Mouse (Mus musculus) kidney, adult 2 months (tissue): ENCODE data around the gene Fli1. TPM values are rescaled to one million over a fixed set of nuclear protein-coding genes. Genes with fewer than 3 reads are reported as not detected.

Experiments
- DNase-seq: peaks from one replicate; pipeline ENCODE4 v3.0.0; 2021
- H3K27ac ChIP-seq: fragments of 200-500 bp; 2 replicates; pipeline ENCODE4 v1.5.1; 2012; ENCODE audit warnings: low read depth, low read length, control low read depth, inconsistent platforms; ENCODE audit not compliant: insufficient read depth
- H3K27me3 ChIP-seq: fragments of 200-500 bp; replicated peaks from 2 replicates; pipeline ENCODE4 v1.6.1; 2012; ENCODE audit warnings: mild to moderate bottlenecking, moderate library complexity, low read length, inconsistent platforms; ENCODE audit not compliant: control insufficient read depth, insufficient read depth
- H3K36me3 ChIP-seq: fragments of 200-500 bp; 2 replicates; pipeline ENCODE4 v1.6.1; 2012; ENCODE audit warnings: mild to moderate bottlenecking, moderate library complexity, low read length, inconsistent platforms; ENCODE audit not compliant: control insufficient read depth, insufficient read depth
- H3K4me1 ChIP-seq: fragments of 200-500 bp; 2 replicates; pipeline ENCODE4 v1.6.1; 2011; ENCODE audit warnings: low read length; ENCODE audit not compliant: control insufficient read depth, insufficient read depth
- H3K4me3 ChIP-seq: fragments of 200-500 bp; 2 replicates; pipeline ENCODE4 v1.5.1; 2011; ENCODE audit warnings: mild to moderate bottlenecking, low read depth, low read length, control low read depth; ENCODE audit not compliant: insufficient read depth
- CTCF ChIP-seq: fragments of 200-500 bp; conservative IDR thresholded peaks from 2 replicates; pipeline ENCODE4 v1.5.1; 2011; ENCODE audit warnings: low read depth, mild to moderate bottlenecking, control low read depth, low read length, moderate library complexity, mixed read lengths; ENCODE audit not compliant: insufficient read depth, insufficient read length
- POLR2A ChIP-seq: fragments of 200-500 bp; IDR thresholded peaks from one replicate; pipeline ENCODE4 v1.6.1; 2011; ENCODE audit warnings: low read depth, low read length, control low read depth
- WGBS: fragments of 180-500 bp; shearing (Covaris S2); methylation state at CpG from one replicate; pipeline ENCODE4 v1.1.7; 2018; 5-methylcytosine and 5-hydroxymethylcytosine counted together
- polyA plus RNA-seq: library from polyadenylated mRNA; depleted of rRNA; stranded (reverse); fragments of >200 nt; gene quantifications from 2 replicates; pipeline ENCODE4 v1.2.3, GENCODE M21; 2012

The Fli1 gene
- polyA plus RNA-seq, 1 experiment = 9.6 TPM

DNA sequence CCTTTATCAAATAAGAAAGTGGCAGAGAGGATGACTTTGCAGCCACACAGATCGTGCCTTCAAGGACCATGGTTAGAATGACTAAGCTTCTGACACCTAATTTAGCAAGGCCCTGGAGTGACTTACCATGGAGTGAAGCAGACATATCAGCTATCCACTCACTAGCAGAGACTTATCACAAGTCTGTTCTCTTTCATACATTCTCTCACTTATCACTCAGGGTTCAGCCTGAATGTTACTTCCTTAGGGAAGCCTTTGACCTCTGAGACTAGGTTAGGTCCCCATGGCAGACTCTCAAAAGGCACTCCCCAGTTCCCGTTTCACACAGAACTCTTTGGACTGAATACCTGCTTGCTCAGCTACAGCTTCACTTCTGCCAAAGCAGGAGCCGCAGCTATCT is 21.3 kb downstream of the Fli1 start:
- WGBS = 64% methylated on average over 3 of the region's 3 CpGs
- Histone ChIP-seq H3K27ac (peak overlapping the region; percentile 55; the same call in 1 of the 2 replicates), H3K4me1 (no peaks in the 10 kb centered on the region; the same call in 1 of the 2 replicates)

DNA sequence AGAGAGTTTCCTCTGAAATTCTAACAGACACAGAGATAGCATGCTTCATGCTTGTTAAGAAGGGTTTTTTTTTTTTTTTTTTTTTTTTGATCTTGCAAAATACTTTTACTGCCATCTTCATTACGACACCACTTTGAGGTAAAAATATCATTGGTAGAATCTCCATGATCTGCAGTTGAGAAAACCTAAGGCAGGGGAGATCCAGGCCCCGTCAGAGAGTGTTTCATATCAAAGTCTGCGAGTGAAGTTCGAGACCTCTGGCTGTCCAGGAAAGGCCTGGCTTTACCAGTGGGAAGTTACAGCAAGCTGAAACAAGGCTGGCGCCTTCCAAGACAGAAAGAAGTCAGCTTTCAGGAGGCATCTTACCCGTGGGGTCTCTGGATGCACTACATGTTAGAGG is 21.8 kb downstream of the Fli1 start:
- no peak overlapping the region for H3K4me3 ChIP-seq
- no peaks in the 10 kb centered on the region; the same call in 1 of the 2 replicates for H3K4me1 ChIP-seq
- no peak for DNase-seq
- H3K27me3 ChIP-seq = no peaks in the 10 kb centered on the region
- H3K27ac ChIP-seq = no peak overlapping the region
- TF ChIP-seq CTCF (no peak), POLR2A (no peak)
- WGBS = 66% methylated on average over 6 of the region's 6 CpGs
- H3K36me3 ChIP-seq = no peaks in the 10 kb centered on the region

More for the DNA sequence above, 21.3 kb downstream of the Fli1 start:
- Histone ChIP-seq H3K4me3 (no peak overlapping the region), H3K36me3 (no peaks in the 10 kb centered on the region), H3K27me3 (no peaks in the 10 kb centered on the region)
- TF ChIP-seq CTCF = no peak
- no peak for TF ChIP-seq POLR2A
- DNase-seq = no peak

DNA sequence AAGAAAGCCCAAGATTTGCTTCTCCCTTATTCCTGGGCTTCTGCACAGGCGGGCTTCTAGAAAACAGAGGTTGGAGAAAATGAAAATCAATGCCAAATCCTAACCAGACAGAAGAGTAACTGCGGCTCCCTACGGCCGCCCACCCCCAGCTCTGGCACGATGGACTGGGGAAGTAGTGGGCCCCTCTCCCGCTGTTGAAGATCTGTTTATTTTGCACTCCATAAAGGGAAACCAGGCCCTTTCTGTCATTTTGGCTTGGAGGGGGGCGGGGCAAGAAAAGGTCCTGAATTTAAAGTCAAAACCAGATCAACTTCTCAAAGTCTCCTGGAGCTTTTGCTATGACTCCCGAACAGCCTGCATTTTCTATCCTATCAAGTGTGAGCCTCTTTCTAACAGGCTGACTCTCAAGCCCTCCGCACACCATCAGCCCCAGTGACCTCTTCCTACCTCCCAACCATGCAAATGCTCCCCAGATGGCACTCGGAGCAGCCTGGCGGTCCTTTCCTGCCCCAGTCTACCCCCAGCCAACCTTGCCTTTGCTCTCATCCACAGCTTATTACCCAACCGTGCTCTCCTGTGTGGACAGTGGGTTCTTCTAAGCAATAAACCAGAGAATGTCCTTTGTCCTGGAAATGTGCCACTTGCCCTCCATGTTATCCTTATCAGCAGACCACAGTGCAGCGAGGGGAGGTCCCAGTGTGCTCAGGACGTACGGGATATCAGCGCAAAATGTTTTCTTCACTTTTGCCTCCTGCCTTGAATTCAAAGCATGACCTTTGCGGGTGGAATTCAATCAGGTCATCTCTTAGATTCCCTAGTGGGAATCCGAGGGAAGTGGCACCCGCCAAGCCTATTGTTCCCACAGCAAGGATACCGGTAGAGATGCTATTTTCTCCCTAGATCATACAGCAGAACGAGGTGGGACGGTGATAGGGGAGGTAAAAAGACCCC is 23.3 kb downstream of the Fli1 start:
- Histone ChIP-seq H3K4me1 (no peaks in the 10 kb centered on the region; the same call in 1 of the 2 replicates), H3K27me3 (no peaks in the 10 kb centered on the region), H3K27ac (peak overlapping the region; percentile 66), H3K4me3 (no peak overlapping the region), H3K36me3 (no peaks in the 10 kb centered on the region)
- 57% methylated on average over 22 of the region's 22 CpGs for WGBS
- peak; percentile 68 for DNase-seq
- TF ChIP-seq CTCF (no peak), POLR2A (no peak)

DNA sequence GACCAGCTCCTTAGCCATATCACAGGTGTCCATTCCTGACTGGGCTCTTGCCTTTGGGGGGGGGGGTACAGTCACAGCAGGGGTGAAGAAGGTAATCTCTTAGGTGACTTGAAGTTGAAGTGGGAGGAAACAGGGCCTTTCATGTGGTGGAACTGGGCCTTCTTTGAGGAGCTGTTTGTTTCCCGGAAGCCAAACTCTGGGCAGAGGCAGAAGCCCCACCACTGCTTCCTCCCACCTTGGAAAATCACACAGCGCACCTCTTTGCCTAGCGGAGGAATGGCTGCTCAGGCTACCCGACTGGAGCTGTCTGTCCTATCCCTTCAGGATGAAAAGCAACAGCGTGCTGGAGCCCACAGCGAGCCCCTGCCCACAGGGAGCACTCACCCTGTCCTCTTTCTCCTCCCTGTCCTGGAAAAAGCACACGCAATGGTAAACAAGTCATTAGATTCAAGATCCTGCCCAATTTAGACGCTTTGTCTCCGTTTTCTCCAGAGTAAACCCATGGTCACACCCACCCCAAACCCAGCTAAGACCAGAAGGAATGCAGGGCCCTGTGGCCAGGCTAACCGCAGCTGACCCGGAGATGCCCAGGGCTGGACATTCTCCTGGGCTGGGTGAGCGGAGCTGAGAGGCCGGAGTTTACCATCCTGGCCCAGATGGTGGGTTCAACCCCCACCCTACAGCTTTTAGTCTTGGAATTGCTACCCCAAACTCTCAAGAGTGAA is 24.1 kb downstream of the Fli1 start:
- Histone ChIP-seq H3K4me1 (no peaks in the 10 kb centered on the region; the same call in 1 of the 2 replicates), H3K36me3 (no peaks in the 10 kb centered on the region), H3K4me3 (no peak overlapping the region), H3K27me3 (no peaks in the 10 kb centered on the region), H3K27ac (peak overlapping the region; percentile 60; the same call in 1 of the 2 replicates)
- no peak for DNase-seq
- WGBS = 63% methylated on average over 13 of the region's 13 CpGs
- no peak for TF ChIP-seq CTCF
- no peak for TF ChIP-seq POLR2A

DNA sequence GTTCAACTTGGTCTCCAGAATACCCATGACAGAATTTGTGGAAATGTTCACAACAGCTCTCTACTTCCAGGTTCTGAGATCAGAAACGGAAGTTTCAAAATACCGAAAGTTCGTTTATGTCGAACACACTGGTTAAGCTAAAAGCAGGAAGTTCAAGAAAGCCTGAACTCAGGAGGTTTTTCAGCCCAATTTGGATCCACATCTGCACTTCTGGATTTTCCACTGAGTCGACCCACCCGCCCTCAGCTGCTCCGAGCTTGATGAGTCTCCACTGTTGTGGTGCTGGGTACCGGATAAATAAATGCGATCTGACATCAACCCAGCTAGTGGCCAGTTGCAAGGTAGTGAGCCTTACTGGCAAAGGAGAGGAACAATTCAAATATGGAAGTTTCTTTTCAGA is 26.0 kb downstream of the Fli1 start:
- peak; percentile 52 for DNase-seq
- Histone ChIP-seq H3K36me3 (no peaks in the 10 kb centered on the region), H3K27ac (peak overlapping the region; percentile 42), H3K4me3 (no peak overlapping the region), H3K4me1 (no peaks in the 10 kb centered on the region), H3K27me3 (no peaks in the 10 kb centered on the region)
- 61% methylated on average over 9 of the region's 9 CpGs for WGBS
- no peak for TF ChIP-seq CTCF
- no peak for TF ChIP-seq POLR2A

DNA sequence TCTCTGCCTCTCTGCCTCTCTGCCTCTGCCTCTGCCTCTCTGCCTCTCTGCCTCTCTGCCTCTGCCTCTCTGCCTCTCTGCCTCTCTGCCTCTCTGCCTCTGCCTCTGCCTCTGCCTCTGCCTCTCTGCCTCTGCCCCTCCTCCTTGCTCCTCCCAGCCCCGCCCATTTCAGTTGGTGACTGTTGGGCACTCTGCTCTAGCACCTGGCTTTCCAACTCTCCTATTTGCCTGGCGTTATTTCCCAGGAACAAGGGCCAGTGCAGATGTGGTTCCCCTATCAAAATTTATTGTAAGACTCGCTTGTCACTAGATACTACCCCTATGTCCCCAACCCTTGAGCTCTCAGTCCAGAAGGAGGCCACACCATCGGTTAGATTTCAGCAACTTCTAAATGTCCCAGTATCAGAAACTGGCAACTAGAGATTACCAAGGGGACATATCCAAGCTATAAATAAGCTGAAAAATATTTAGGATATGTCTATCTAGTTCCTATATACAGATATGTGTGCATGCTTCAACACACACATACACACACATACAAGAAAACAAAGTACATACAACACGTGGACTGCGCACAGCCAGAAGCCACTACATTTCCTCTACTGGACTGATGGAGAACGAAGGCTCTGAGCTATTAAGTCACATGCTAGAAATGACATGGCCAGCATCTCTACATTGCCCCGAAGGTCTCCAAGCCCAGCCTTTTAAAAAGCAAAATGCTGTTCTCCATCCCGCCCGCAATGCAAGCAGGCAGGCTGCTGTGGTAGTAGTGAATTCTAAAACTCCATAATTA is 26.6 kb downstream of the Fli1 start:
- no peak overlapping the region for H3K4me3 ChIP-seq
- TF ChIP-seq POLR2A (no peak), CTCF (no peak)

DNA sequence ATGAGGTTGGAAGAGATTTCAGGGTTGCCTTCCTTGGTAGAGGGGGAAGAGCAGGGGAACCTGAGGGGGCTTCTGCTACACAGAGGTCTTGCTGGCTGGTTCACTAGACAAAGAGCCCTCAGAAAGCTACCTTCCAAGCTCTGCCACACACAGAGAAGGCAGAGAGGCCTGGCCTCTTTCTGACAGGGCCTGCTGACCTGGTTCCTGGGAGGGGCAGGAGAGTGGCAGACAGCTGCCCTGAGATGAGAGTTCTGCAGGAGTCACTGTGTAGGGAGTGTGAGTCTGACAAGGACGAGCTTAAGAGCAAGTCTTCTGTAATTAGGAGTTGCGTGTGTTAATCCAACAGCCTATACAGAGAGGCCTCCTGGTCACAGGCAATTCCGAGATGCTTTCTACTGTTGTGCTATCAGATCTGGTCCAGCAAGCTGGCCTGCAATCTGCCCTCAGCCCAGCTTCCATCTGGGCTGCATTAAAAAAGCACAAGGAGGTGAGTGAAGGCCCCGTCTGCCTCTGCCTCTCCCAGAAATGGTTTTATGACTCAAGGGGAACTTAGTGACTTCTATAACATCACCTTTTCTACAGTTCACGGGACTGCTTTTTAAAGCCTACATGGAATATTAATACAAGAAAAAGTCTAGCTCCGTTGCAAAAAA is 28.1 kb downstream of the Fli1 start:
- Histone ChIP-seq H3K4me3 (no peak overlapping the region), H3K27me3 (no peaks in the 10 kb centered on the region), H3K36me3 (no peaks in the 10 kb centered on the region), H3K4me1 (peaks cover 2% of the 10 kb centered on the region; the same call in 1 of the 2 replicates), H3K27ac (no peak overlapping the region)
- 74% methylated on average over 6 of the region's 6 CpGs for WGBS
- DNase-seq = no peak
- TF ChIP-seq CTCF = no peak
- TF ChIP-seq POLR2A = no peak

More for the DNA sequence above, 26.6 kb downstream of the Fli1 start:
- Histone ChIP-seq H3K36me3 (no peaks in the 10 kb centered on the region), H3K27me3 (no peaks in the 10 kb centered on the region), H3K4me1 (no peaks in the 10 kb centered on the region), H3K27ac (peak overlapping the region; percentile 42)
- 66% methylated on average over 10 of the region's 10 CpGs for WGBS
- DNase-seq = no peak
